Mouse (Mus musculus) forebrain, embryonic 13.5 days (tissue): ENCODE results near the gene Nell1. TPM values are rescaled to one million over a fixed set of nuclear protein-coding genes. Genes with fewer than 3 reads are reported as not detected.

Experiments
- ATAC-seq: fragments of 200-750 bp; cut with Nextera tagmentation; 2 replicates; pipeline ENCODE4 v1.8.0; 2017
- H3K27ac ChIP-seq: fragments of 300-500 bp; sonication (generic); 2 replicates; pipeline ENCODE4 v1.5.1; 2015; ENCODE audit warnings: inconsistent platforms, mild to moderate bottlenecking, moderate library complexity
- H3K27me3 ChIP-seq: fragments of 300-500 bp; sonication (generic); 2 replicates; pipeline ENCODE4 v1.6.1; 2015; ENCODE audit warnings: mild to moderate bottlenecking, inconsistent platforms
- H3K36me3 ChIP-seq: fragments of 300-500 bp; sonication (generic); 2 replicates; pipeline ENCODE4 v1.6.1; 2015; ENCODE audit warnings: mild to moderate bottlenecking, inconsistent platforms; ENCODE audit not compliant: poor library complexity, severe bottlenecking
- H3K4me1 ChIP-seq: fragments of 300-500 bp; sonication (generic); 2 replicates; pipeline ENCODE4 v1.6.1; 2015; ENCODE audit warnings: inconsistent platforms
- H3K4me2 ChIP-seq: fragments of 300-500 bp; sonication (generic); 2 replicates; pipeline ENCODE4 v1.6.1; 2015; ENCODE audit warnings: inconsistent platforms, mild to moderate bottlenecking, moderate library complexity
- H3K4me3 ChIP-seq: fragments of 300-500 bp; sonication (generic); 2 replicates; pipeline ENCODE4 v1.5.1; 2015; ENCODE audit warnings: mild to moderate bottlenecking, inconsistent platforms
- H3K9ac ChIP-seq: fragments of 300-500 bp; sonication (generic); 2 replicates; pipeline ENCODE4 v1.6.1; 2015; ENCODE audit warnings: mild to moderate bottlenecking, inconsistent platforms
- H3K9me3 ChIP-seq: fragments of 300-500 bp; sonication (generic); replicated peaks from 2 replicates; pipeline ENCODE4 v1.6.1; 2016; ENCODE audit warnings: inconsistent platforms
- WGBS: fragments of 180-500 bp; shearing (Covaris S2); methylation state at CpG from one replicate; pipeline ENCODE4 v1.1.7; 2015; 5-methylcytosine and 5-hydroxymethylcytosine counted together
- polyA plus RNA-seq: library from polyadenylated mRNA; unstranded; fragments of >200 nt; fragmentation: Nextera tagmentation; extraction: Ambion mirVana; gene quantifications from 2 replicates; pipeline ENCODE4 v1.2.1, GENCODE M21; 2015

The Nell1 gene
- polyA plus RNA-seq, 1 experiment from 2014 or later: 2.9 TPM

- H3K9ac ChIP-seq: no peak overlapping the region
- H3K27ac ChIP-seq: no peak overlapping the region
- H3K36me3 ChIP-seq: no peaks in the 10 kb centered on the region
- H3K9me3 ChIP-seq: no peaks in the 10 kb centered on the region
- ATAC-seq: no peak
- no peaks in the 10 kb centered on the region for H3K4me1 ChIP-seq
- no peaks in the 10 kb centered on the region for H3K27me3 ChIP-seq
- no peak overlapping the region for H3K4me2 ChIP-seq
- H3K4me3 ChIP-seq: no peak overlapping the region
- 63% methylated on average over 8 of the region's 8 CpGs for WGBS
Measured at GRCm38 (mm10) chr7:50105612-50106321, 131.1 kb downstream of the Nell1 start.

- no peaks in the 10 kb centered on the region for H3K9me3 ChIP-seq
- no peak overlapping the region for H3K27ac ChIP-seq
- no peaks in the 10 kb centered on the region for H3K4me1 ChIP-seq
- WGBS: 82% methylated on average over 2 of the region's 2 CpGs
- ATAC-seq: no peak
- H3K36me3 ChIP-seq: no peaks in the 10 kb centered on the region
- no peak overlapping the region for H3K4me2 ChIP-seq
- no peak overlapping the region for H3K9ac ChIP-seq
- H3K4me3 ChIP-seq: no peak overlapping the region
- H3K27me3 ChIP-seq: no peaks in the 10 kb centered on the region
Measured at GRCm38 (mm10) chr7:50107261-50107660, 132.6 kb downstream of the Nell1 start.

- Histone ChIP-seq H3K9ac (no peak overlapping the region), H3K4me3 (no peak overlapping the region), H3K27ac (no peak overlapping the region), H3K9me3 (no peaks in the 10 kb centered on the region), H3K36me3 (no peaks in the 10 kb centered on the region), H3K4me2 (no peak overlapping the region), H3K27me3 (no peaks in the 10 kb centered on the region), H3K4me1 (no peaks in the 10 kb centered on the region)
- WGBS: 87% methylated on average over 5 of the region's 5 CpGs
- no peak for ATAC-seq
Measured at GRCm38 (mm10) chr7:50118348-50118747, 143.7 kb downstream of the Nell1 start.

- H3K27me3 ChIP-seq: no peaks in the 10 kb centered on the region
- no peak overlapping the region for H3K4me3 ChIP-seq
- no peak overlapping the region for H3K27ac ChIP-seq
- H3K4me1 ChIP-seq: no peaks in the 10 kb centered on the region
- H3K4me2 ChIP-seq: no peak overlapping the region
- ATAC-seq: no peak
- H3K36me3 ChIP-seq: no peaks in the 10 kb centered on the region
- no peak overlapping the region for H3K9ac ChIP-seq
- 86% methylated on average over 3 of the region's 3 CpGs for WGBS
- no peaks in the 10 kb centered on the region for H3K9me3 ChIP-seq
Measured at GRCm38 (mm10) chr7:50137706-50138105, 163.0 kb downstream of the Nell1 start.

GRCm38 (mm10) chr7:50149326-50149725, 174.7 kb downstream of the Nell1 start:
- no peak overlapping the region for H3K9ac ChIP-seq
- no peaks in the 10 kb centered on the region for H3K36me3 ChIP-seq
- ATAC-seq: no peak
- no peak overlapping the region for H3K4me2 ChIP-seq
- H3K9me3 ChIP-seq: no peaks in the 10 kb centered on the region
- H3K4me1 ChIP-seq: no peaks in the 10 kb centered on the region
- 98% methylated on average over 7 of the region's 7 CpGs for WGBS
- H3K27me3 ChIP-seq: no peaks in the 10 kb centered on the region
- H3K27ac ChIP-seq: no peak overlapping the region
- H3K4me3 ChIP-seq: no peak overlapping the region

GRCm38 (mm10) chr7:50150838-50151237, 176.2 kb downstream of the Nell1 start:
- 67% methylated on average over 2 of the region's 2 CpGs for WGBS
- no peak overlapping the region for H3K4me3 ChIP-seq
- H3K27ac ChIP-seq: no peak overlapping the region
- ATAC-seq: no peak
- no peaks in the 10 kb centered on the region for H3K9me3 ChIP-seq
- H3K4me2 ChIP-seq: no peak overlapping the region
- H3K9ac ChIP-seq: no peak overlapping the region
- H3K27me3 ChIP-seq: no peaks in the 10 kb centered on the region
- H3K4me1 ChIP-seq: no peaks in the 10 kb centered on the region
- H3K36me3 ChIP-seq: no peaks in the 10 kb centered on the region

GRCm38 (mm10) chr7:50153618-50154017, 179.0 kb downstream of the Nell1 start:
- Histone ChIP-seq H3K4me3 (no peak overlapping the region), H3K4me2 (no peak overlapping the region), H3K9me3 (no peaks in the 10 kb centered on the region), H3K27ac (no peak overlapping the region), H3K4me1 (no peaks in the 10 kb centered on the region), H3K9ac (no peak overlapping the region), H3K36me3 (no peaks in the 10 kb centered on the region), H3K27me3 (no peaks in the 10 kb centered on the region)
- WGBS: 70% methylated on average over 2 of the region's 2 CpGs
- peak; percentile 86 for ATAC-seq

- WGBS: 89% methylated on average over 5 of the region's 5 CpGs
- Histone ChIP-seq H3K27me3 (no peaks in the 10 kb centered on the region), H3K27ac (no peak overlapping the region), H3K9me3 (peaks cover 6% of the 10 kb centered on the region; the same call in 1 of the 2 replicates), H3K4me3 (no peak overlapping the region), H3K4me2 (no peak overlapping the region), H3K9ac (no peak overlapping the region), H3K36me3 (no peaks in the 10 kb centered on the region), H3K4me1 (no peaks in the 10 kb centered on the region)
- ATAC-seq: no peak
Measured at GRCm38 (mm10) chr7:50162602-50163001, 187.9 kb downstream of the Nell1 start.

GRCm38 (mm10) chr7:50168778-50169177, 194.1 kb downstream of the Nell1 start:
- Histone ChIP-seq H3K27me3 (no peaks in the 10 kb centered on the region), H3K4me2 (no peak overlapping the region), H3K9me3 (no peaks in the 10 kb centered on the region), H3K27ac (no peak overlapping the region), H3K4me3 (no peak overlapping the region), H3K36me3 (no peaks in the 10 kb centered on the region), H3K4me1 (no peaks in the 10 kb centered on the region), H3K9ac (no peak overlapping the region)
- no peak for ATAC-seq

- WGBS: 91% methylated on average over 6 of the region's 6 CpGs
- Histone ChIP-seq H3K27me3 (no peaks in the 10 kb centered on the region), H3K4me1 (no peaks in the 10 kb centered on the region), H3K27ac (no peak overlapping the region), H3K4me2 (no peak overlapping the region), H3K9ac (no peak overlapping the region), H3K9me3 (no peaks in the 10 kb centered on the region), H3K4me3 (no peak overlapping the region), H3K36me3 (no peaks in the 10 kb centered on the region)
- ATAC-seq: no peak
Measured at GRCm38 (mm10) chr7:50186306-50186705, 211.6 kb downstream of the Nell1 start.

GRCm38 (mm10) chr7:50193955-50194354, 219.3 kb downstream of the Nell1 start:
- H3K9ac ChIP-seq: no peak overlapping the region
- no peaks in the 10 kb centered on the region for H3K4me1 ChIP-seq
- H3K4me3 ChIP-seq: no peak overlapping the region
- no peak overlapping the region for H3K27ac ChIP-seq
- H3K9me3 ChIP-seq: no peaks in the 10 kb centered on the region
- no peaks in the 10 kb centered on the region for H3K36me3 ChIP-seq
- no peaks in the 10 kb centered on the region for H3K27me3 ChIP-seq
- no peak for ATAC-seq
- WGBS: 87% methylated on average over 7 of the region's 7 CpGs
- no peak overlapping the region for H3K4me2 ChIP-seq

GRCm38 (mm10) chr7:50195080-50195611, 220.5 kb downstream of the Nell1 start:
- ATAC-seq: no peak
- Histone ChIP-seq H3K9me3 (no peaks in the 10 kb centered on the region), H3K4me3 (no peak overlapping the region), H3K36me3 (no peaks in the 10 kb centered on the region), H3K9ac (no peak overlapping the region), H3K27me3 (no peaks in the 10 kb centered on the region), H3K27ac (no peak overlapping the region), H3K4me2 (no peak overlapping the region), H3K4me1 (no peaks in the 10 kb centered on the region)
- WGBS: 54% methylated on average over 3 of the region's 3 CpGs

GRCm38 (mm10) chr7:50205268-50205667, 230.6 kb downstream of the Nell1 start:
- no peak overlapping the region for H3K9ac ChIP-seq
- H3K4me1 ChIP-seq: no peaks in the 10 kb centered on the region
- no peak for ATAC-seq
- no peaks in the 10 kb centered on the region for H3K27me3 ChIP-seq
- WGBS: 73% methylated on average over 2 of the region's 2 CpGs
- H3K9me3 ChIP-seq: no peaks in the 10 kb centered on the region
- no peak overlapping the region for H3K4me3 ChIP-seq
- H3K4me2 ChIP-seq: no peak overlapping the region
- no peak overlapping the region for H3K27ac ChIP-seq
- no peaks in the 10 kb centered on the region for H3K36me3 ChIP-seq
